Mouse (Mus musculus): ENCODE measurements around the gene Zglp1.

Gene Zglp1

GRCm38 (mm10) chr9:21067006-21067684, at the start of gene Zglp1:
Gene Zglp1 (minus strand): TSS chr9:21067093.
- in situ Hi-C loops (cut with MboI) = no loop called here

- in situ Hi-C loops (cut with MboI) = no loop called here
Measured at GRCm38 (mm10) chr9:21115105-21115504, 48.2 kb upstream of the Zglp1 start.

- in situ Hi-C loops (cut with MboI) = no loop called here
Measured at GRCm38 (mm10) chr9:21114190-21114589, 47.3 kb upstream of the Zglp1 start.

GRCm38 (mm10) chr9:21113751-21114150, 46.9 kb upstream of the Zglp1 start:
- in situ Hi-C loops (cut with MboI) = no loop called here

GRCm38 (mm10) chr9:21107607-21108237, 40.8 kb upstream of the Zglp1 start:
- in situ Hi-C loops (cut with MboI) = no loop called here

- in situ Hi-C loops (cut with MboI) = no loop called here
Measured at GRCm38 (mm10) chr9:21105760-21106564, 39.1 kb upstream of the Zglp1 start.

DNA sequence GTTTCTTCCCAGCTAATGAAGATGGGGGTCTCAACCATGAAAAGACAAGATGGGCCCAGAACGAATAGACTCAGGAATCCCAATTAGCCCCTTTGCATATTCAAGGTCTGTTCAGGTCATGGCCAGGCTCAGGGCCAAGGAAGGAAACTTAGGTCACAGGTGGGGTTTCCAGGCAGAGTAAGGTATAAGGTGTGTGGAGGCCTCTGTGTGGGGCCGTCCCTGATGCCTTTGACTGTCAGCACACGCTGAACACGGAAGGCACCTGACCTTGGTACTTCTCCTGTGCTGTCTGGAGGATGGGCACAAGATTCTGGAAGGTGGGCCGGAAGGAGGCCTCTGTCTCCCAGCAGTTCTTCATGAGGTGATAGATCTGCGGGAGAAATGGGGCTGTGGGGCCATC, 37.9 kb upstream of the Zglp1 start:
- in situ Hi-C loops (cut with MboI) = no loop called here

GRCm38 (mm10) chr9:21102076-21102475, 35.2 kb upstream of the Zglp1 start:
- in situ Hi-C loops (cut with MboI) = no loop called here

DNA sequence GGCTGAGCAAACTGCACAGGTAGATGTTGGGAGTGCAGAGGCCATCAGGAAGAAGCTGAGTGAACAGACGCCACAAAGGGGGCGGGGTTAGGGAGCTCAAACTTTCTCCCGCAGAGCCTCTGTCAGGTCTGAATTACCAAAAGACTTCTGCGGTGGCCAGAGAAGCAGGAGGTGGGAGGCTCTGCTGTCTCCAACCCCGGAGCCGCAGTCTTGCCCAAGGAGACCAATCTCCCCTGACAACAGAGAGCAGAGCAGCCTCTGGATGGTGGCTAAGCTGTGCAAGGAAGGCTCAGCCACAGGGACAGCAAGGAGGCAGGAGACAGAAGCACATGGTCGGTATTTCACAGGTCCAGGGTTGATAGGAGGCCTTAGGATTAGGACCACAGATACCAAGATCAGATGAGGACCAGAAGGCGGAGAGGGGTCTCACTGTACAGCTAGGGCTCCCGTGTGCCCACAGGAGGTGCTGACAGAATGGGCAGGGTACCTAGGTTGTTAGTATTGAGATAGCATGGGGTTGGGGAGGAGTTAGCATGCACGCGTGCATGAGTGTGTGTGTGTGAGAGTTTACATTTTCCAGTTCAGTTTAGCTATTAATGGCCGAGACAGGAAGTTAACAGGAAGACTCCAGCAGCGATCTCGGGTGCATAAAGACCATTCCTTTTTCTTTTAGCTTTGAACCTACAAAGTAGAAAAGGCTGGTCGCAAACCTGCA, 33.7 kb upstream of the Zglp1 start:
- in situ Hi-C loops (cut with MboI) = no loop called here

DNA sequence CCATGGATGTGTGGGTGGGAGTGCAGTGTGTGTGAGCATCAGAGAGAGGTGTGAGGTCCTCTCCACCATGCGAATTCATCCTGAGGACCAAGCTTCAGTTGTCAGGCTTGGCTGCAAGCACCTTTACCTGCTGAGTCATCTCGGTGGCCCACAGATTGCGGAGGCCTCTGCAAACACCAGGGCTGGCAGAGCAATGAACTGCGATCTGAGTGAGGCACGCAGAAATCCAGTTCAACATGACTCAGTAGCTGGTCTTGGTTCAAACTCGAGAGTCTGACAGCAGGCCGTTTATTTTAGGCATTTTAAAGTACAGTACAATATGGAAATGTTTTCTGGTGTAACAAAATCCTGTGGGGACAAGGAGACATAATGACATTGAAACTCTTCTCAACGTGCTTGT, 30.9 kb upstream of the Zglp1 start:
- in situ Hi-C loops (cut with MboI) = no loop called here

DNA sequence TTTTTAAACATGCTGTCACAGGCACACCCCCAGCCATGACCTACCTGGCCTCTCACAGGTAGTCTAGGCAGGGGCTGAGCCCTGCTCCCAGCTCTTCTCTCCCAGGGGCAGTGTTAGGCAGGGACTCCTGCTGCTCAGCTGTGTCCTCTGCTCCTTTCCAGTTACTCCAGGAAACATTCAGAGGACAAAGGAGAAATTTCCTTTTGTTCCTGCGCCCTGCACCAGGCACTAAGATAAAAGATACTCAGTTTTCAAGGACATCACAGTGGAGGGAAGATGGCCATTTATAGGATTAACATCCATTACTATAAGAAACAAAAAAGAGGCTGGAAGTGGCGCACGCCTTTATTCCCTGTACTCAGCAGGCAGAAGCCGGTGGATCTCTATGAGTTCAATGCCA, 29.1 kb upstream of the Zglp1 start:
- in situ Hi-C loops (cut with MboI) = no loop called here

GRCm38 (mm10) chr9:21093423-21093822, 26.5 kb upstream of the Zglp1 start:
- in situ Hi-C loops (cut with MboI) = no loop called here

GRCm38 (mm10) chr9:21091707-21092320, 24.9 kb upstream of the Zglp1 start, which contains the start of the genes Gm38431 and Raver1:
Gene Gm38431 (minus strand): TSS chr9:21091997.
Gene Raver1 (minus strand): TSS chr9:21092008.
- in situ Hi-C loops (cut with MboI) = no loop called here

GRCm38 (mm10) chr9:21090972-21091706, 24.2 kb upstream of the Zglp1 start:
- in situ Hi-C loops (cut with MboI) = no loop called here

DNA sequence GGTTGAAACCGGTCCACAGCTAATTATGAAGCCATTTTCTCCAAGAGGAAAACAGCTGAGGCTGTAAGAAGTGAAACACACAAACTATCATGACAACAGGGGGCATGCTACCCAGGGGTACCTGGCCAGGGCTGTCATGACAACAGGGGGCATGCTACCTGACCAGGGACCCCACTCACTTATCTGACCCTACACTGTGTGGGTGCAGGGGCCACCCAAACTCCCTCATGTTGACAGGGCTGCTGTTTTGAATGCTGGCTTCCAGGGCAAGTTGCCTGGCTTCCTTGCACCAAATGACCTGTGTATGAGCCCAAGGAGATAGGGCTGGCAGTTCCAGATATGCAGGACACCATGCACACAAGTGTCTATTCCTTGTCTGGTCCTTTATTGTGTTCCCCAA, 23.6 kb upstream of the Zglp1 start:
- in situ Hi-C loops (cut with MboI) = no loop called here

DNA sequence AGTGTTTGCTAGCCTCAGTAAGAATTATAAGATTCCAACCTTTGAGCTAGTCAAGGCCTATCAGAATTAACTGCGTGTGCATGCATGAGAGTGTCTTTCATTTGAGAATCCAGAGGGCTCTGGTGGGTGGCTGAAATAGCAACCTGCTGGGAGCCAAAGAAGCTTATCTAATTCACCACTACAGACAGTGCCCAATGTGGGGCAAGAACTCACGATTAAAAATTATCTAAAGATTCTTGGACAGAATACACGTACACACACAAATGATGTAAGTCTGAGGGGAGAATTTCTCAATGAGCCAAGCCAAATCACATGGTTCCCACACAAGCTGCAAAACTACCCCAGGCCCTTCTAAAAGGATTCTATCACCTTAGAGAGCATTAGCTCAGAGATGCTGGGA, 16.4 kb upstream of the Zglp1 start:
- in situ Hi-C loops (cut with MboI) = no loop called here

- in situ Hi-C loops (cut with MboI) = no loop called here
Measured at GRCm38 (mm10) chr9:21081127-21081526, 14.2 kb upstream of the Zglp1 start.

GRCm38 (mm10) chr9:21075625-21076024, 8.7 kb upstream of the Zglp1 start:
- in situ Hi-C loops (cut with MboI) = no loop called here

GRCm38 (mm10) chr9:21074173-21074572, 7.3 kb upstream of the Zglp1 start:
- in situ Hi-C loops (cut with MboI) = loop anchor here (5.0 kb wide), 1 partner anchor 42 kb away; the partner anchor contains the start of gene Icam5

DNA sequence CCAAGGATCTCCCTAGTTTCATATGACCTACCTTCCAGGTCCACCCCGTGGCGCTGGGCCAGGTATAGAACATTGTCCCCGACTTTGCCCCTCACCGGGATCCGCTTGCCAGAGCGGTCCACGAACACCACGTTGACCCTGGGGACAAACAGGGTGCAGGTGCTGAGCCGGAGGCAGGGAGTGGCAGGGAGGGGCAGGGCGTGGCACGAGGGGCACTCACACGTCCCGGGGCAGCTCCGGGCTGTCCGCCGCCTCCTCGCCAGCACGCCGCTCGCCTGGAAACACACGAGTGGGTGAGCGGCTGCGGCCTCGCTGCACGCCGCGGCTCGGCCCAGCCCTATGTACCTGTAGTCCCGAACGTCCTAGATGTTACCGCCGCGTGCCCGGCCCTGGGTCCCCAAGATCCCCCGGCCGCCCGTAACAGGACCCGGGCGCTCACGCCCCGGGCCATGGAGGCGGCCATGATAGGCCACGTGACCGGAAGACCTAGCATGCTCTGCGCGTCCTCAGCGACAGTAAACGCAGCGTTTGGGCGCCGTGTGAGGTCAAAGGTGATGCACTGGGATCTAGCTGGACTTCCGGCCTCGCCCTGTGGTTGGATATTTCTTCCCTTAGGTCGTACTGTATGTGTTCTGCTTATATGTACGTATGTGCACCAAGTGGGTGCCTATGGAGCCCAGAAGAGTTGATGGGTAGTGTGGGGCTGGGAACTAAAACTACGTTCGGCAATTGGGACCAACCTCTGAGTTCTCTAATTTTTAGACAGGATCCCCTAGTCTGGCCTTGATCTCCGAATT, 6.3 kb upstream of the Zglp1 start, which contains the start of the genes Gm49373 and Fdx1l:
Gene Gm49373, minus strand, starts transcription at position 53 of the 797 bp plus-strand sequence.
Gene Fdx1l, minus strand, starts transcription at position 571 of the 797 bp plus-strand sequence.
- in situ Hi-C loops (cut with MboI) = loop anchor here (5.0 kb wide), 1 partner anchor 41 kb away; the partner anchor contains the start of gene Icam5
